Mouse (Mus musculus): ENCODE results near the gene Herc3. TPM values are rescaled to one million over a fixed set of nuclear protein-coding genes. Genes with fewer than 3 reads are reported as not detected.

The Herc3 gene
- total and polyA plus RNA-seq, 3 experiments, result 1.9 to 5.7 TPM; not detected in 1

GRCm38 (mm10) chr6:58889917-58890316 is 58.7 kb downstream of the Herc3 start:
- DNase-seq (ENCODE audit: low read depth, low spot score), result peak; percentile 61
- Histone ChIP-seq H3K9me3 (replicated peaks; ENCODE audit: insufficient read depth, low read length) (no peaks in the 10 kb centered on the region), H3K79me2 (ENCODE audit: control insufficient read depth, insufficient read depth, low read length, poor library complexity) (no peaks in the 10 kb centered on the region), H3K4me3 (ENCODE audit: control insufficient read depth in 1 of 2, insufficient read depth in 1 of 2, low read depth in 2 of 2, low read length in 2 of 2) (peak overlapping the region in 1 of 2 experiments; percentile 16; a peak in 1 of 4 replicates), H3K9ac (ENCODE audit: control insufficient read depth, low read depth, low read length, poor library complexity, severe bottlenecking) (no peak overlapping the region), H3K4me1 (ENCODE audit: control insufficient read depth in 1 of 2, insufficient read depth in 2 of 2, low read length in 2 of 2) (peaks cover 9 to 11% of the 10 kb centered on the region in 2 experiments), H3K27me3 (ENCODE audit: control insufficient read depth in 1 of 2, insufficient read depth in 2 of 2, low read length in 2 of 2) (no peaks in the 10 kb centered on the region), H3K36me3 (ENCODE audit: control insufficient read depth in 1 of 2, insufficient read depth in 2 of 2, low read length in 2 of 2) (peaks cover 0 to 17% of the 10 kb centered on the region in 2 experiments; a peak in 2 of 4 replicates), H3K27ac (ENCODE audit: control insufficient read depth, low read depth, low read length) (peak overlapping the region; percentile 47)
- TF ChIP-seq EP300 (IDR thresholded peaks at IDR 0.05; ENCODE audit: low read depth in 1 of 2, low read length in 2 of 2) (peak; percentile 67 to 71), MAX (IDR thresholded peaks at IDR 0.05; ENCODE audit: low read length) (no peak)

- no peak overlapping the region for H3K4me3 ChIP-seq (ENCODE audit: control insufficient read depth in 1 of 2, insufficient read depth in 1 of 2, low read depth in 2 of 2, low read length in 2 of 2)
- H3K27me3 ChIP-seq (ENCODE audit: control insufficient read depth in 1 of 2, insufficient read depth in 2 of 2, low read length in 2 of 2), result no peaks in the 10 kb centered on the region
- H3K36me3 ChIP-seq (ENCODE audit: control insufficient read depth in 1 of 2, insufficient read depth in 2 of 2, low read length in 2 of 2), result peaks cover 0 to 17% of the 10 kb centered on the region in 2 experiments; a peak in 2 of 4 replicates
- H3K9me3 ChIP-seq (replicated peaks; ENCODE audit: insufficient read depth, low read length), result no peaks in the 10 kb centered on the region
- H3K9ac ChIP-seq (ENCODE audit: control insufficient read depth, low read depth, low read length, poor library complexity, severe bottlenecking), result no peak overlapping the region
- no peak overlapping the region for H3K27ac ChIP-seq (ENCODE audit: control insufficient read depth, low read depth, low read length)
- H3K4me1 ChIP-seq (ENCODE audit: control insufficient read depth in 1 of 2, insufficient read depth in 2 of 2, low read length in 2 of 2), result peaks cover 9 to 11% of the 10 kb centered on the region in 2 experiments
- no peaks in the 10 kb centered on the region for H3K79me2 ChIP-seq (ENCODE audit: control insufficient read depth, insufficient read depth, low read length, poor library complexity)
- DNase-seq (ENCODE audit: low read depth, low spot score), result no peak
- TF ChIP-seq TCF12 (IDR thresholded peaks at IDR 0.05; ENCODE audit: low read depth, low read length), result no peak
- TF ChIP-seq HCFC1 (IDR thresholded peaks at IDR 0.05; ENCODE audit: low read depth, low read length), result no peak
- TF ChIP-seq ZC3H11A (IDR thresholded peaks at IDR 0.05; ENCODE audit: low read depth, low read length), result no peak
- no peak for TF ChIP-seq KAT2A (conservative IDR thresholded peaks at IDR 0.05; ENCODE audit: low read depth, low read length)
- no peak for TF ChIP-seq ZMIZ1 (IDR thresholded peaks at IDR 0.05; ENCODE audit: low read depth, low read length)
- TF ChIP-seq CHD2 (IDR thresholded peaks at IDR 0.05; ENCODE audit: low read length), result no peak
- TF ChIP-seq NELFE (IDR thresholded peaks at IDR 0.05; ENCODE audit: low read depth, low read length), result no peak
- no peak for TF ChIP-seq ZNF384 (IDR thresholded peaks at IDR 0.05; ENCODE audit: low read depth, low read length)
- TF ChIP-seq POLR2AphosphoS5 (IDR thresholded peaks at IDR 0.05; ENCODE audit: borderline replicate concordance, low read depth, low read length), result no peak
- no peak for TF ChIP-seq POLR2A (IDR thresholded peaks at IDR 0.05; ENCODE audit: control insufficient read depth in 1 of 2, insufficient read depth in 1 of 2, low read depth in 1 of 2, low read length in 2 of 2, poor library complexity in 1 of 2)
- TF ChIP-seq E2F4 (IDR thresholded peaks at IDR 0.05; ENCODE audit: borderline replicate concordance, low read depth, low read length), result no peak
These were observed 62.0 kb downstream of the Herc3 start for GRCm38 (mm10) chr6:58893307-58893706.

- Histone ChIP-seq H3K4me1 (ENCODE audit: control insufficient read depth in 1 of 2, insufficient read depth in 2 of 2, low read length in 2 of 2) (peaks cover 3 to 8% of the 10 kb centered on the region in 2 experiments; a peak in 3 of 4 replicates), H3K79me2 (ENCODE audit: control insufficient read depth, insufficient read depth, low read length, poor library complexity) (no peaks in the 10 kb centered on the region), H3K36me3 (ENCODE audit: control insufficient read depth in 1 of 2, insufficient read depth in 2 of 2, low read length in 2 of 2) (peaks cover 0 to 6% of the 10 kb centered on the region in 2 experiments; a peak in 2 of 4 replicates), H3K4me3 (ENCODE audit: control insufficient read depth in 1 of 2, insufficient read depth in 1 of 2, low read depth in 2 of 2, low read length in 2 of 2) (no peak overlapping the region), H3K9me3 (replicated peaks; ENCODE audit: insufficient read depth, low read length) (no peaks in the 10 kb centered on the region), H3K27ac (ENCODE audit: control insufficient read depth, low read depth, low read length) (no peak overlapping the region), H3K27me3 (ENCODE audit: control insufficient read depth in 1 of 2, insufficient read depth in 2 of 2, low read length in 2 of 2) (no peaks in the 10 kb centered on the region), H3K9ac (ENCODE audit: control insufficient read depth, low read depth, low read length, poor library complexity, severe bottlenecking) (no peak overlapping the region)
- no peak for DNase-seq (ENCODE audit: low read depth, low spot score)
- TF ChIP-seq BHLHE40 (IDR thresholded peaks at IDR 0.05; ENCODE audit: borderline replicate concordance, low read depth, low read length) (no peak), CHD2 (IDR thresholded peaks at IDR 0.05; ENCODE audit: low read length) (no peak), ETS1 (IDR thresholded peaks at IDR 0.05; ENCODE audit: low read depth, low read length) (no peak), GABPA (IDR thresholded peaks at IDR 0.05; ENCODE audit: low read depth, low read length) (no peak), SIN3A (IDR thresholded peaks at IDR 0.05; ENCODE audit: low read length) (no peak), MAFK (IDR thresholded peaks at IDR 0.05; ENCODE audit: borderline replicate concordance, low read depth, low read length) (no peak), USF2 (IDR thresholded peaks at IDR 0.05; ENCODE audit: borderline replicate concordance in 1 of 2, insufficient read depth in 1 of 2, low read depth in 1 of 2, low read length in 2 of 2) (no peak), MAZ (IDR thresholded peaks at IDR 0.05; ENCODE audit: low read depth, low read length) (no peak), RCOR1 (IDR thresholded peaks at IDR 0.05; ENCODE audit: low read depth, low read length) (no peak), MYB (IDR thresholded peaks at IDR 0.05; ENCODE audit: low read depth, low read length) (no peak), SMC3 (IDR thresholded peaks at IDR 0.05; ENCODE audit: low read depth, low read length) (no peak), POLR2A (IDR thresholded peaks at IDR 0.05; ENCODE audit: control insufficient read depth in 1 of 2, insufficient read depth in 1 of 2, low read depth in 1 of 2, low read length in 2 of 2, poor library complexity in 1 of 2) (no peak), POLR2AphosphoS5 (IDR thresholded peaks at IDR 0.05; ENCODE audit: borderline replicate concordance, low read depth, low read length) (no peak)
These were observed 63.7 kb downstream of the Herc3 start for GRCm38 (mm10) chr6:58894994-58895393.

All from MEL (cell line).